Mouse (Mus musculus) CH12.LX (cell line): Measurements from ENCODE around the gene Synj2.

Source experiments
- BHLHE40 ChIP-seq: IDR thresholded peaks from 2 replicates; pipeline ENCODE4 v1.6.1; 2011; ENCODE audit warnings: mild to moderate bottlenecking, low read depth, low read length, improper control_type of control experiment
- CHD2 ChIP-seq: IDR thresholded peaks from 2 replicates; pipeline ENCODE4 v1.6.1; 2011; ENCODE audit warnings: low read length, improper control_type of control experiment
- CTCF ChIP-seq, 2 experiments: IDR thresholded peaks in 1 of 2; conservative IDR thresholded peaks in 1 of 2; 2 replicates each; pipeline ENCODE4 v1.5.1; 2011 to 2012; ENCODE audit warnings: low read depth in 2 of 2, low read length in 2 of 2, improper control_type of control experiment in 1 of 2, inconsistent platforms in 1 of 2, mild to moderate bottlenecking in 1 of 2, moderate library complexity in 1 of 2
- EP300 ChIP-seq: IDR thresholded peaks from 2 replicates; pipeline ENCODE4 v1.6.1; 2011; ENCODE audit warnings: low read length, improper control_type of control experiment
- JUND ChIP-seq: conservative IDR thresholded peaks from 2 replicates; pipeline ENCODE4 v1.6.1; 2011; ENCODE audit warnings: low read depth, low read length, improper control_type of control experiment
- NRF1 ChIP-seq: IDR thresholded peaks from 2 replicates; pipeline ENCODE4 v1.6.1; 2014; ENCODE audit warnings: low read depth, mild to moderate bottlenecking, inconsistent platforms, low read length, improper control_type of control experiment, moderate library complexity
- POLR2A ChIP-seq: IDR thresholded peaks from 2 replicates; pipeline ENCODE4 v1.6.1; 2011; ENCODE audit warnings: low read depth, mild to moderate bottlenecking, improper control_type of control experiment, low read length
- RAD21 ChIP-seq: IDR thresholded peaks from 2 replicates; pipeline ENCODE4 v1.6.1; 2011; ENCODE audit warnings: low read depth, mild to moderate bottlenecking, low read length, improper control_type of control experiment, moderate library complexity
- RCOR1 ChIP-seq: conservative IDR thresholded peaks from 2 replicates; pipeline ENCODE4 v1.6.1; 2012; ENCODE audit warnings: low read depth, mild to moderate bottlenecking, inconsistent platforms, low read length, improper control_type of control experiment
- TCF12 ChIP-seq: IDR thresholded peaks from 2 replicates; pipeline ENCODE4 v1.6.1; 2014; ENCODE audit warnings: low read depth, mild to moderate bottlenecking, inconsistent platforms, low read length, improper control_type of control experiment
- UBTF ChIP-seq: IDR thresholded peaks from 2 replicates; pipeline ENCODE4 v1.6.1; 2012; ENCODE audit warnings: low read depth, mild to moderate bottlenecking, inconsistent platforms, low read length, improper control_type of control experiment, moderate library complexity

- TF ChIP-seq RCOR1 (no peak), CTCF (conservative IDR thresholded peaks at IDR 0.05 in 1 of 2, IDR thresholded peaks at IDR 0.05 in 1 of 2; ENCODE audit: low read depth in 2 of 2, low read length in 2 of 2) (no peak), TCF12 (no peak), UBTF (no peak), EP300 (no peak), NRF1 (no peak), BHLHE40 (no peak), POLR2A (no peak), RAD21 (no peak), JUND (no peak), CHD2 (no peak)
Observed at GRCm38 (mm10) chr17:5936276-5936675, 4.8 kb upstream of the Synj2 start.
